In genomic region chr6:40161381-40161780, GRCm38 (mm10) we compare ENCODE assay signal across 14 mouse cellular contexts.
"Had no signal": no experiment of that assay in that cellular context is flagged by ENCODE, and none has a peak within 500 bp of the region (broad histone marks: within the 10 kb centered on the region; RNA-seq: fewer than 3 reads in every experiment).

No protein-coding gene starts in this region.

- H3K4me3 ChIP-seq: limb, embryonic 12.5 days; liver, embryonic 13.5 days; lung, embryonic 15.5 days; megakaryocyte, embryonic 14.5 days; midbrain, embryonic 15.5 days; neural tube, embryonic 12.5 days had no signal

- H3K27ac ChIP-seq: limb, embryonic 12.5 days; liver, embryonic 13.5 days; lung, embryonic 15.5 days; macrophage; midbrain, embryonic 15.5 days; neural tube, embryonic 12.5 days had no signal

- DNase-seq: kidney, adult 11 months; kidney, adult 9 months; kidney, postnatal 10 days; liver; liver, embryonic 13.5 days; liver, postnatal 0 days; lung, postnatal 14 days; retina, postnatal 1 day had no signal
